Mouse (Mus musculus): Measurements from ENCODE around the gene Pxylp1.

Pxylp1 gene

DNA sequence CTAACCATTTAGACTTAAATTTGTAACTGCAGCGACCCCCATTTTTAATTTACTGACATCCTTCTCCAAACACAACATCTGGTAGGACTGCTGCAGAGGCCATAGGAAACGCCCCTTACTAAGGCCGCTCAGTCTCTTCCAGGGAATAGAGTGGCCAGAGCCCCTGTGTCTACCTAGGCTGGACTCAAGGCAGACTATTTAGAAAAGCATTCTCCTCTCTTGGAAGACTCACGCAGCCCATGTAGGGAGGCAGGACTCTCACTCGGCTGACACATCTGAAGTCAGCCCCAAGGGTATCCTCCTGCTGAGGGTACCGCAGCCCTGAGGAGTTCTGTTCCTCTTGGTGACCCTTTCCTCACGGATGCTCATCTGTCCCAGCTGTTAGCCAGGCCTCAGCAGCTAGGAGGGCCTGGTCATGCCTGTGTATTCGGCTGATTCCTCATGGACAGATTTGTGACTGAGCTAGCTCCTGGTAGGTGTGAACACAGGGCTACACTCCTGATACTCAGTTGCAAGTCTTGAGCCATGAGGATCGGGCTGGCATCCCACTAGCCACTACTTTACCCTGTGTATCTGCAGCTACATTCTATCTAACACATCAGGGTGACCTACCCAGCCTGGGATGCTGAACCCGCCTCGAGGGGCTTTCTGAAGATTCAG lies 73.5 kb downstream of the Pxylp1 start:
- 65% methylated on average over 11 of the region's 11 CpGs for WGBS

DNA sequence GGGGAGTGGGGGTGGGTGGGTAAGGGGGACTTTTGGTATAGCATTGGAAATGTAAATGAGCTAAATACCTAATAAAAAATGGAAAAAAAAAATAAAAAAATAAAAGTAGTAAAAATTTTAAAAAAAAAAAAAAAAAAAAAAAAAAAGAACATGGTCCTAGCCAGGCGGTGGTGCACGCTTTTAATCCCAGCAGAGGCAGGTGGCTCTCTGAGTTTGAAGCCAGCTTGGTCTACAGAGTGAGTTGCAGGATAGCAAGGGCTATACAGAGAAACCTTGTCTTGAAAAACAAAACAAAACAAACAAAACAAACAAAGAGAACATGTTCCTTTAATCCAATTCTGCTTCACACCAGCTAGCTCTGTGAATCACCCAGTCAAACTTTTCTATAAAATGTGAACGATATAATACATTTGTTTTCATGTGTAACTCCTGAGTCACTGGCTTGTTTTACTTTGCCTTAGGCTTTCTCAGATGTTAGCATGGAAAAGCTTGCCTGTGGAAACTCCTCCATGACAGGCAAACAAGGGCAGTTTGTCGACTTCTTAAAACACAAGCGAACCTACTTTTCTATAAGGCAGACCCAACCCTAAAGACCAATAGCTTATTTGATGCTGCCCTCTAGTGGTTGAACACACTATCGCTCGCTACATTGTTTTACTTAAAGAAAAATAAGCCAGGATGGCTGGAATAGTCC lies 74.2 kb downstream of the Pxylp1 start:
- 23% methylated on average over 7 of the region's 7 CpGs for WGBS

DNA sequence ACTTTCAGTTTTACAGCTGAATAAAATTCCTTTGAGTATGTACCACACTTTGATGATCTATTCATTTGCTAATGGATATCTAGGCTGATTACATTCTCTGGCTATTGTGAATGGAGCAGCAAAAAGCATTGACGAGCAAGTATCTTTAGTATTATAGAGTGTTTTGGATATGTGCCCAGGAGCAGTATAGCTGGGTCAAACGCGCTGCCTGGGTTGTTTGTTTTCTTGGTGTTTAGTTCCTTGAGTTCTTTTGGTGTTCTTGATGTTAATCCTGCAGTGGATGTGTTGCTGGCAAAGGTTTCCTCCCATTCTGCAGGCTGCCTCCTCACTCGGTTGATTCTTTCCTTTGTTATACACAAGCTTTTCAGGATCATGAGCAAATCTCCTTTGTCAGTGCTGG lies 80.5 kb downstream of the Pxylp1 start:
- WGBS: 53% methylated on average over 4 of the region's 4 CpGs

DNA sequence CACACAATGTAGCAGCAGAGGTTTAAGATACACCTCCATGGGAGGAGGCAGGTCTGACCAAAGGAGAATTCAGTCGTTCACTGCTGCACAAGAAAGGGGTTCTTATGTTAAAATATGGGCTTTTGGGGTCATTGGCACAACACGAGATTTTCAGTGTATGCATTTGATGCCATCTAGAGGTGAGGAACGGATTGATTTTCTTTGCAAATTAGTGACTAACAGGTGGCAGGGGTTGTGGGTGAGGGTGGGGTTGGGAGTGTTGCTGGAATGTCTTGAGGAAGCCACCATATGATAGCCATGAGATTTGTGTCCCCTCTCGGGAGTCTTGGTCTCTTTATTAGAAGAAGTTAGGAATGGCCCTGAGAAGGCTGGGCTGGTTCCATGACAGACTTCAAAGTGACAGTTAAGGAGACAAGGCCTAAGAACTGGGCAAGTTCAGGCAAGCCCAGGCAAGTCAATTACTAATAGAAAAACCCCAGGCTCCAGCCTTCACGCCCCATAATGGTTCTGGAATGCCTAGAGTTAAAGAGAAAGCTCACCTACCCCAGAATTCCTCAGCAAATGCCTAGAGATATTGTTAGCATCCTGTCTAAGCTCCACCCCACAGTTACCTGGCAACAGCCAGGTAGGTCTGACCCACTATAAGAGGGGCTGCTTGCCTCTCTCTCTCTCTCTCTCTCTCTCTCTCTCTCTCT lies 92.2 kb downstream of the Pxylp1 start:
- WGBS: 29% methylated on average over 5 of the region's 5 CpGs

DNA sequence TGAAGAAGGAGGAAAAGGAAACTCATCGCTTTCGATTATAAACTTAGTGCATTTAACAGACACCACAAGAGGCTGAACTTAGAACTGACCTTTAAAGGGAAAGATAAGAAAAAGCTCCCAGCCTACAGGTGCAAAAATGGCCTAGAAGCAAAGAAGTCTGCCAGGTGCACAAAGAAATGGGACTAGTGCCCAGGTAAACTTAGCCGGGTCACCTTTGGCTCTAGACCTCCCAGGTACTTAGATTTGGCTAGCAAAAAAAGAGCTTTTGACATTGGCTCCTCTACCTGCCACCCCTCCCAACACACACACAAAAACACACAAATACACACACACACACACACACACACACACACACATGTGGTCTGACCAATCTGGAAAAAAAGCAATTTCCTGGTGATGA lies 95.2 kb downstream of the Pxylp1 start:
- WGBS: 87% methylated on average over 3 of the region's 3 CpGs

DNA sequence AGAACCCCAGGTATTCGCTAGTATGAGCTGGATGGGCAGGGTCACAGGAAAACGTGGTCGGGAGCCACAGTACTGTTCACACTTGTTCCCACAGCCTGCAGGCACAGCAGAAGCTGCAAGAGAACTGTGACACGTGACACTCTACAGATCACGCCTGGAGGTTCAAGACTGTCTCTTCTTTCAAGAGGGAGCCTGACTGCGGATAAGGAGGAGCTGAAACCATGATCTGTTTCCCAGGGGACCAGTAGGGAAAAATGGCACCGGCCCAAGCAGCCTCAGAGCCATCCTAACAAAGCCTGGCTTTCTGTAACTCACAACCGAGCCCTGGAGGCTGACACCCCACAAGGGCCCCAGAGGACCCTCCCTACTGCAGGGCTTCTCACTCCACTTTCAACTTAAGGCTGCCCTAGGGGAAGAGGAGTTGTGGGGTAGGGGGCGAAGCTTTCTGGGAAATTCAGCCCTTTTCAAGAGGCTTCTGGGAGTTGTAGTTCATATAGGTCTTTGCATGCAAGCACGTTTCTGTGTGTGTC lies 97.0 kb downstream of the Pxylp1 start:
- 5% methylated on average over 10 of the region's 10 CpGs for WGBS

DNA sequence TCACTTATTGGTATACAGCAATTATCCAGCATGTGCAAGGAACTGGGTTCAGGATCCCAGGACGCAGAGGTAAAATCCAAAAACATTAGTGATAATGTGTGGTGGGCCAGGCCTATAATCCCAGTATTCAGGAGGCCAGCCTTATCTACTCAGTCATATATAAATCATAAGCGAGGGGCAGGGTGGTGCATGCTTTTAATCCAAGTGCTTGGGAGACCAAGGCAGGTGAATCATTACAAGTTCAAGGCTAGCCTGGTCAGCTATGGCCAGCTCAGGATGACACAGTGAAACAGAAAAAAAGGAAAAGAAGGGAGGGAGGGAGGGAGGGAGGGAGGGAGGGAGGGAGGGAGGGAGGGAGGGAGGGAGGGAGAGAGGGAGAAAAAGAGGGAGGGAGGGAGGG lies 97.9 kb downstream of the Pxylp1 start:
- 97% methylated on average over 2 of the region's 2 CpGs for WGBS

DNA sequence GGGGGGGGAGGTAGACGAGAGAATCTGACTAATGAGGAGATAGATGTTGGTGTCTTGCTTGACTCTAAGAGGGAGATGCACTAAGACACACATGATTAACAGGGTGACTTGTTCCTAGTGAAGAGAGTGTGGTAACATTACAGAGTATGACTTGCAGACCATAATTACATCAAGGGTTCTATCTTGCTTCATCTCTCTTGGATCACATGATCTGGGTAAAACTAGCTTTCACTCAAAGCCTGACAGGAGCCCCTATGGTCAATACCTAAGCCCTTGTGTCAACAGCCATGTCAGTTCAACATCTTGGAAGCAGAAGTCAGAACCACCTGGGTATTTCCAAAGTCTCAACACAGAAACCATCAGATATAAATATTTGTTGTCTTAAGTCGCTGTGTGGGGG lies 99.9 kb downstream of the Pxylp1 start:
- WGBS: 77% methylated on average over 2 of the region's 2 CpGs

DNA sequence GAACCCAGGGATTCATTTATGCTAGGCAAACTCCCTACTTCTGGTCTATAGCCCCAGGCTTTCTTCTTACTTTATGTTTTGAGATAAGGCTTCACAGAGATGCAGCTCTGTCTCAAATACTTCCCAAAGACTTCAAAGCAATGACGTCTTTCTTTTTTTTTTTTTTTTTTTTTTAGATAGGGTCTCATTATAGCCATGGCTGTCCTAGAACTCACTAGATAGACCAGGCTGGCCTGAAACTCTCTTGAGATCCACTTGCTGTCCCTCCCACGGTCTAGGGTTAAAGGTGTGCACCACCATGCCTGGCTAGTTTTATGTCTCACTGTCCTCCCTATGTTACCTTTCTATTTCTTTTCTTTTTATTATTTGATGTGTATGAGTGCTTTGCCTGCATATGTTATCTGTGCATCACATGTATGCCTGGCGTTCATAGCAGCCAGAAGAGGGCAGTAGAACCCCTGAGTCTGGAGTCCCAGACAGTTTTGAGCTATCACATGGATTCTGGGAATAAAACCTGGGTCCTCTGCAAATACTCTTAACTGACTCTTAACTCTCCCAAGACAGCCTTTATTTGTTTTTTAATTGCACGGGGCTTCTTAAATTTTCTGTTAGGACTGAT lies 102.0 kb downstream of the Pxylp1 start:
- WGBS: 56% methylated on average over 4 of the region's 4 CpGs

DNA sequence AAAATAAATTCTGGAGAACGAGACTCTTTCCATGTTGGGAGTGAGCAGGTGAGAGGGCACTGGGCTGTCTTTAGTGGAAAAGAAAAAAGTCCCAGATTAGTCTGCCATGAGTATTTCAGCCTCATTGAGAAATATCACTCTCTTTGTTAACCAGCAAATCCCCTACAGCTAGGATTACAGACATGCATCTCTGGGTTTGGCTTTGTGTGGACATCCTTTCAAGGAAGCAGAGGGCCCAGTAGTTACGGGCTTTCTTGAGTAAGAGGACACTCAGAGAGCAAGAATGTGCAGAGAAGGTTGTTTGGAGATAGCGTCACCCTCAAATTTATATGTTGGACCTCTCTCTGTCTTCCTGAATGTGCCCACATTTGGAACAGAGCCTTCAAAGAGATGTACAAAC lies 102.6 kb downstream of the Pxylp1 start:
- 84% methylated on average over 3 of the region's 3 CpGs for WGBS

DNA sequence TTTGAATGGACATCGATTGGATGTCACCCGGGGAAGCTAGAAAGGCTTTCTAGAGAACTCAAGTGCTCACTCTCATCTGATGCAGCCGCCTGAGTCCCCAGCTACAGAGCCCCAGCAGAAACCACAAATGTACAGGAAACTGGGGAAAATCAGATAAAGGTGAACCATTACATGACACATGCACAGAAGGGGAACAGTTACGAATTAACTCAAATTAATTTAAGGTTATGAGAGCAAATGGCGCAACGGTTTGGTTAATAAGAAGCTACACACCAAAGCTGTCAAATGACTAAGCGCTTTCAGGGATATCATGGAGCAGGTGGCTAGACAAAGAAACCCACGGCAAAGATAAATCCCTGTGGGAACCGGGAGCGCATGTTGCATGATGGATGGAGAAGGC lies 104.7 kb downstream of the Pxylp1 start:
- WGBS: 92% methylated on average over 10 of the region's 10 CpGs

DNA sequence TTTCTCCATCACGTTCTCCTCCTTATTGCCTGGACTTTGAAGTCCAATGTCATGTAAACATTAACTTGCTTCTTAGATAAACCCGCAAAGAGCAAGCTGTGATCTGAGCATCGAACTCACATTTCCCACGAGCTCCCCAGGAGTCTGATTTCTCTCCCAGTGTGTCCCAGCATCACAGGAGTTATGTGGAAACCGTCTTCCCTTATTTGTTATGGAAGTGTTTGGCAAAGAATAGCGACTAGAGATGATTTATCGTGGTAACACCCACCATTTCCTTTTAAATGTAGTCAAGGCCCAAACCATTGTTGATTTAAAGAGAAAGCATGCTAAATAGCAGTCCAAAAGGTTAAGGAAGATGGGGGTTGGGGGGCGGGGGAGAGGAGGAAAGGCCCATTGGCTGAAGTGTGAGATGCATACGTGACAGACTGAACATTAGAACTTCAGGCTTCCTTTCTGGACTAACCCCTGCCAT lies 106.6 kb downstream of the Pxylp1 start:
- WGBS: 75% methylated on average over 9 of the region's 9 CpGs

DNA sequence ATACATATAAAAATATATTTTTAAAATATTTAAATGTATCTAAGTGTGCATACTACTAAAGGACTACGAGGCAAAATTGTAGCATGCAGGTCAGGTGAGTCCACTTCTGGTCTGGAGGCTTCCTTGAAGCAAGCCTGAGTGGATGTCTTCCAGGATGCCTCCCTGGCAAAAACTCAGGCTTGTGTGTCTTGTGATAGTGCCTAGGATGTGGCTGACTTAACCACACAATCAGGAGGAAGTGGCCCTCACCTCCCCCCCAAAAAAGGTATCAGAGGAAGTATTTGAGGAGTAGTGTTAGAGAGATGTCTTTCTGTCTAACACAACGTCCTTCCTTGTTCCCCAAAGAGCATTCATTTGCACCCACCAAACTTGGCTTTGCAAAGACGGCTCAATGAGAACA lies 107.3 kb downstream of the Pxylp1 start:
- WGBS: 74% methylated on average over 3 of the region's 3 CpGs

DNA sequence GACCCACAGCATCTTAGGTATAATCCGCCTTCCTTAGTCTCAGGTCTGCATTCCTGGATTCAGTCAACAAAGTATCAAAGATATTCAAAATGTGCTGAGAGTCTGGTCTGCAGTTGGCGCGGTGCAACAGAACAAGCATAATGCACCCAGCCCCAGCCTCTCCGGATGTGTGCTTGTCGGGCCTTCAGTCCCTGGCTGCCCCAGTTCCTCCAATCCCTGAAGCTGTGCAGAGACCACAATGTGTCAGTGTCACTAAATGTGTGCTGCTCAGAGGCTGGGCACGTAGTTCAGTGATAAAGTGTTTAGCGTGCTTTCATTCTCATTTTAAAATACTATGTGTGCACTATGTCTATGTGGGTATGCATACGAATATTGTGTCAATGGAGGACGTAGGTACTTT lies 108.8 kb downstream of the Pxylp1 start:
- 86% methylated on average over 9 of the region's 9 CpGs for WGBS

DNA sequence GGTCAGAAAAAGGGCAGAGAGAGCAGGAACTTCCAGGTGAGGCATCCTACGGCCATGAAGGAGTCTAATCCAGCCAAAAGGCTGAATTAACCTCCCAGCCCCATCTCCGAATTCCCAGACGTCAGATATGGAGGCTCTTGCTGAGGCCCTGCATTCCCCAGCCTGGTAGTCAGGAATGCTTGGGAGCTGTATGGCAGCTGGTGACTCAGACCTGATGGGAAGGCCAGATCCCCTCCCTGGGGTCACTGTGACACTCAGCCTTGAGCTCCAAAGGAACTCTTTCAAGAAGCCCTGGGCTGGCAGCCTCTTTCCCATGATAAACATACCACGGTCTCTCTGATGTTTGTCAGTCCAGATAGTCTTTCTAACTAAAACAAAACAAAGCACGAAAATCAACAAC lies 109.2 kb downstream of the Pxylp1 start:
- WGBS: 81% methylated on average over 5 of the region's 5 CpGs

DNA sequence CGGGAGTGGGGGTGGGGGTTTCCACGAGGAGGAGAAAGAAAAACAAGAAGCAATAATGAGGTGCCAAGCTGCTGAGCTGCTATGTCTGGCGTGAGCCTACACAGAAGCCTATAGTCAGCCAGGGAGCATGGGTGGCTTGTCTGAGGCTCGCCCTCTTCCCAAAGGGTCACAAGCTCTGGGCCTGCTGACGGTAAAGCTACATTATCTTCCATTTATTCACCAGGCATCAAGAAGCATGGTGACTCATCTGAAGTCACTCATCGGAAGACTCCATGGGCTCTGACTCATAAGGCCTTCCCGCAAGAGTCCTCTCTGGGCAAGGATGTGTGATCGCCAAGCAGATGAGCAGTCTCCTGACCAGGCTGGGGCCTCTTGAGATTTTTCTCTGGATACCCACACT lies 110.4 kb downstream of the Pxylp1 start:
- WGBS: 69% methylated on average over 8 of the region's 8 CpGs
